Mouse (Mus musculus) lung, embryonic 16.5 days (tissue): ENCODE data around the gene Efr3b. TPM values are rescaled to one million over a fixed set of nuclear protein-coding genes. Genes with fewer than 3 reads are reported as not detected.

Experiments
- ATAC-seq: fragments of 200-750 bp; cut with Nextera tagmentation; 2 replicates; pipeline ENCODE4 v1.8.0; 2017; ENCODE audit warnings: low read depth, mild to moderate bottlenecking, moderate library complexity
- H3K27ac ChIP-seq: fragments of 300-500 bp; sonication (generic); 2 replicates; pipeline ENCODE4 v1.5.1; 2014; ENCODE audit warnings: mild to moderate bottlenecking, control low read depth, low read length
- H3K27me3 ChIP-seq: fragments of 300-500 bp; sonication (generic); 2 replicates; pipeline ENCODE4 v1.6.1; 2014; ENCODE audit warnings: low read depth, low read length, mixed read lengths; ENCODE audit not compliant: control insufficient read depth, insufficient read depth
- H3K36me3 ChIP-seq: fragments of 300-500 bp; sonication (generic); 2 replicates; pipeline ENCODE4 v1.6.1; 2014; ENCODE audit warnings: low read length; ENCODE audit not compliant: control insufficient read depth, insufficient read depth
- H3K4me1 ChIP-seq: fragments of 300-500 bp; sonication (generic); replicated peaks from 2 replicates; pipeline ENCODE4 v1.6.1; 2014; ENCODE audit warnings: low read length, mixed read lengths; ENCODE audit not compliant: control insufficient read depth, insufficient read depth
- H3K4me2 ChIP-seq: fragments of 300-500 bp; sonication (generic); 2 replicates; pipeline ENCODE4 v1.6.1; 2014; ENCODE audit warnings: low read depth, low read length, control low read depth
- H3K4me3 ChIP-seq: fragments of 300-500 bp; sonication (generic); 2 replicates; pipeline ENCODE4 v1.5.1; 2014; ENCODE audit warnings: mild to moderate bottlenecking, low read length, control low read depth
- H3K9ac ChIP-seq: fragments of 300-500 bp; sonication (generic); 2 replicates; pipeline ENCODE4 v1.6.1; 2014; ENCODE audit warnings: low read length, control low read depth
- H3K9me3 ChIP-seq: fragments of 300-500 bp; sonication (generic); 2 replicates; pipeline ENCODE4 v1.6.1; 2016; ENCODE audit warnings: low read length; ENCODE audit not compliant: control insufficient read depth
- WGBS: fragments of 180-500 bp; shearing (Covaris S2); extraction: QIAGEN DNeasy Blood & Tissue Kit; methylation state at CpG from one replicate; pipeline ENCODE4 v1.1.7; 2014; 5-methylcytosine and 5-hydroxymethylcytosine counted together
- polyA plus RNA-seq: library from polyadenylated mRNA; unstranded; fragments of >200 nt; fragmentation: Nextera tagmentation; extraction: Ambion mirVana; gene quantifications from 2 replicates; pipeline ENCODE4 v1.2.1, GENCODE M21; 2015

Efr3b gene
- polyA plus RNA-seq, 1 experiment from 2014 or later = 3.9 TPM

DNA sequence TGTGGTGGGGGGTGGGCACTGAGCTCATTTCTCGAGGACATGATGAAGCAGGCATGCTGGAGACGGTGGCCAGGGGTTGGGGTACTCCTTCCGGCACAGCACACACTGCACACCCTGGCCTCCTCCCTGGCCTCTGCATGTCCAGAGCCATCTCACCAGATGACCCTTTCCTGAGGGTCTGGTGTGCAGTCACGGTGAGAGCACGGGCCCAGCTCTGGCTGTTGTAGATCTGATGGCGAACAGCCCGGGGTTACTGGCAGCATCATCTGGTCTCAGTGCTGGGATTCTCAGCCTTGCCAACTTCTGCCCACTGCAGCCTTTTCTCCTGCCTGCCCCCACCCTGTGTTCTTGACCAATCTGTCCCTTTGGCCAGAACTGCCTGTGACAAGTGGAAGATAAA lies 32.6 kb downstream of the Efr3b start:
- Histone ChIP-seq H3K4me2 (no peak overlapping the region), H3K27me3 (no peaks in the 10 kb centered on the region), H3K4me1 (peaks cover 14% of the 10 kb centered on the region), H3K9ac (no peak overlapping the region), H3K27ac (no peak overlapping the region), H3K36me3 (no peaks in the 10 kb centered on the region), H3K4me3 (no peak overlapping the region), H3K9me3 (no peaks in the 10 kb centered on the region)
- WGBS = 60% methylated on average over 7 of the region's 7 CpGs
- ATAC-seq = no peak

DNA sequence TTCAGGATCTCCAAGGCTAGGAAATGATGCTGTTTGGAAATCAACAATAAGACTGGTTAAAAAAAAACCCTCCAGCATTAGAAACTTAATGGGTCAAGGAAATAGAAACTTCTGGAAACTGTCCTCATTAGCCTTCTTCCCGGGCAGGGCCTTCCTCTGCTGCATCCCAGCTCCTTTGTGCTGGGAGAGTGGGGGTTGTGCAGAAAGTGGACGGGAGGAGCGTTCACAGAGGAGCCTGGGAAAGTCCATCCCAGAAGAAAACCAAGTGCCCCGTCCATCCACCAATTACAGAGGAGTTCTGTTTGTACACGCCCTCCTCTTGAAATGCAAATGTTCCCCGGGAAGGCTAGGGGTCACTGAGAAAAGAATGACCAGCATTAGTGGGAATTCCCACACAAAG lies 34.1 kb downstream of the Efr3b start:
- Histone ChIP-seq H3K27ac (no peak overlapping the region), H3K9me3 (no peaks in the 10 kb centered on the region)
- WGBS = 25% methylated on average over 6 of the region's 6 CpGs

DNA sequence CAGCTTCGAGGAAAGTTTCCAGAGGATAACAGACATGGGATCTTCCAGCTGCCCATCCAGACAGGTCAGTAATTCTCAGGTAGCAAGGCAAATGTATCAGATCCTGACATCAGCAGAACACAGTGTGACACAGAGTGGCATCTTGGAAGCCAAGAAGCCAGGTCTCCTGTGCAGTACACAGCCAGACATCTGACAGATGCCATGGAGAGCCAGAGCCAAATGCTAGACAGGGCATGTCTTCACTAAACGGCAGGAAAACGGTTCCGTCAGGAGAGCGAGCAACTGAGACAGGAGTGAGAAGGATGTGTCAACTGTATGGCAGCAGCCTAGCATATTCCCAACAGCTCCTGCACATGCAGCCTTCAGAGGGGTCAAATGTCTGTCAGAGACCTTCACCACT lies 38.3 kb downstream of the Efr3b start:
- Histone ChIP-seq H3K9ac (no peak overlapping the region), H3K27me3 (no peaks in the 10 kb centered on the region), H3K36me3 (no peaks in the 10 kb centered on the region), H3K9me3 (no peaks in the 10 kb centered on the region), H3K4me1 (no peaks in the 10 kb centered on the region), H3K4me2 (no peak overlapping the region), H3K27ac (no peak overlapping the region), H3K4me3 (no peak overlapping the region)
- 83% methylated on average over 5 of the region's 5 CpGs for WGBS
- no peak for ATAC-seq

More for the DNA sequence above, 34.1 kb downstream of the Efr3b start:
- Histone ChIP-seq H3K4me2 (no peak overlapping the region), H3K4me1 (peaks cover 14% of the 10 kb centered on the region), H3K4me3 (no peak overlapping the region), H3K27me3 (no peaks in the 10 kb centered on the region), H3K9ac (no peak overlapping the region), H3K36me3 (no peaks in the 10 kb centered on the region)
- ATAC-seq = 0 out of 2 replicates have a peak, but pooled peaks have one; percentile 24

DNA sequence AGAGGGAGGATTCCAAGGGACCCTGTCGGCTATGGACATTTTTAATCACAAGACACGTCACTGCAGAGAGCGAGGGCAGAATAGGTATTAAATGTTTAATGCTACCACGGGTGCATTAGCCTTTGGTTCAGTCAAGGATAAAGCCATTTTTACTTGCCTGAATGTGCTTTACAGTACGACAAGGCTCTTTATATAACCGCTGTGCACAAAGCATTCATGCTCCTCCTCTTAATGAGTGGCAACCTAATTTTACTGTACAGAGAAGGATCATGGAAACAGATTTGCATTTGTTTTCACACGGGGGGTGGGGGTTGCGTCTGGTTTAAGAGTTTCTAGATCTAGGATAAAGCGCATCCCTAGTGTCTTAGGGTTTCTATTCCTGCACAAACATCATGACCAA lies 42.0 kb downstream of the Efr3b start:
- no peaks in the 10 kb centered on the region for H3K27me3 ChIP-seq
- H3K36me3 ChIP-seq = no peaks in the 10 kb centered on the region
- no peaks in the 10 kb centered on the region for H3K9me3 ChIP-seq
- H3K9ac ChIP-seq = no peak overlapping the region
- H3K27ac ChIP-seq = no peak overlapping the region
- no peak overlapping the region for H3K4me3 ChIP-seq
- ATAC-seq = no peak
- no peak overlapping the region for H3K4me2 ChIP-seq
- 80% methylated on average over 9 of the region's 9 CpGs for WGBS
- no peaks in the 10 kb centered on the region for H3K4me1 ChIP-seq

DNA sequence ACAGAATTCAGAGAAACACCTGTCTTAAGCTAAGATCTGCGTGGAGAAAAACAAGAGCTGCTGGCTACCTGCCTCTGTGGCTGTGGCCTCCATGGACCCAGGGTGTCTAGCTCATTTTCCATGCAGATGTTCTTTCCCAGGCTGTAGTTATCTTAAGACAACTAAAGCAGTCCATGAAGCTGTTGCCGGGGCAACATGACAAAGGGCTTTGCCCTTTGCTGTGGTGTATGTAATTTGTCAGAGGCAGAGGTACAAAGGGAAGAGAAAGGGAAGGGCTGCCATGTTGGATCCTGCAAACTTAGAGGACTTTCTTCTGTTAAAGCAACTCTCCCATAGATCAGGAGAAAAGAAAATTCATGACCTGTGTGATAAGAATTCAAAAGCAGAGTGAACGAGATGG lies 47.7 kb downstream of the Efr3b start:
- Histone ChIP-seq H3K9me3 (no peaks in the 10 kb centered on the region), H3K27ac (no peak overlapping the region), H3K9ac (no peak overlapping the region), H3K4me1 (no peaks in the 10 kb centered on the region), H3K4me3 (no peak overlapping the region), H3K4me2 (no peak overlapping the region), H3K36me3 (no peaks in the 10 kb centered on the region), H3K27me3 (no peaks in the 10 kb centered on the region)
- 78% methylated on average over 3 of the region's 3 CpGs for WGBS
- no peak for ATAC-seq

DNA sequence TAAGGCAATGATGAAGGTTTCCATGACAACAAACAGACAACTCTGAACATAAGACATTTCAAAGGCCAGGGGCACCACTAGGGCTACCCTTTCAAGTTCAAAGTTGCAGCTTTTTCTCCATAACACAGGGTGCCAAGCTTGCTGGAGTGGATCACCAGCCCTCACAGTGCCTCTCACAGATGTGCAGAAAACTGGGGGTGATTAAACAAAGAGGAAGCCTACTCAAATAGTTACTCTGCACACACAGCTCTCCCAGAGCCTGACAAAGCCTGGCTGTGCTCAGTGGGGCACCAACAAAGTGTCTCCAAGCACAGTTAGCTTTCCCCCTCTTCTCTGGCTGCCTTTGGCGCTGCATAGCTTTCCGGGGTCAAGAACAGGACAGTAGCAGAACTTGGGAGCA lies 48.8 kb downstream of the Efr3b start:
- Histone ChIP-seq H3K27me3 (no peaks in the 10 kb centered on the region), H3K4me3 (no peak overlapping the region), H3K9ac (no peak overlapping the region), H3K4me1 (no peaks in the 10 kb centered on the region), H3K4me2 (no peak overlapping the region), H3K9me3 (no peaks in the 10 kb centered on the region), H3K36me3 (no peaks in the 10 kb centered on the region), H3K27ac (no peak overlapping the region)
- ATAC-seq = no peak
- WGBS = 51% methylated on average over 2 of the region's 2 CpGs

DNA sequence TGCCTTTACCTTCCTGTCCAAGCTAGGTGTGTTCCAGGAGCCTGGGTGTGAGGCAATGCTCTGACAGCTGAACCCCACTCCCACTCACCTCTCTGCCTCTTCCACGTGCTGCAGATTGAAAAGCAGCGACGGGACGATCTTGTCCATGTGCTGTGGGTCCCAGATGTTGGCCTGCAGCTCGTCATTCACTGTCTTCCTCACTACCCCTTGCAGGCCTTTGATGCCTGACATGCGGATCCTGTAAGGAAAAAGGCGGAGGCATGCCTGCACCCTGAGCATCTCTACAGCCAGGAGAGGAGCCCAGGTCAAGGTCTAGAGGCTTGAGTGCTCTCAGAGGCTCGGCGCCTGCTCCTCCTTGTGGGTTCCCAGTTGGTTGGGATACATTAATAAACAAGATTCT lies 54.3 kb downstream of the Efr3b start:
- Histone ChIP-seq H3K27ac (no peak overlapping the region), H3K4me3 (no peak overlapping the region), H3K9me3 (no peaks in the 10 kb centered on the region), H3K4me2 (no peak overlapping the region), H3K36me3 (no peaks in the 10 kb centered on the region), H3K4me1 (peaks cover 11% of the 10 kb centered on the region), H3K27me3 (no peaks in the 10 kb centered on the region), H3K9ac (no peak overlapping the region)
- 64% methylated on average over 9 of the region's 9 CpGs for WGBS
- no peak for ATAC-seq

DNA sequence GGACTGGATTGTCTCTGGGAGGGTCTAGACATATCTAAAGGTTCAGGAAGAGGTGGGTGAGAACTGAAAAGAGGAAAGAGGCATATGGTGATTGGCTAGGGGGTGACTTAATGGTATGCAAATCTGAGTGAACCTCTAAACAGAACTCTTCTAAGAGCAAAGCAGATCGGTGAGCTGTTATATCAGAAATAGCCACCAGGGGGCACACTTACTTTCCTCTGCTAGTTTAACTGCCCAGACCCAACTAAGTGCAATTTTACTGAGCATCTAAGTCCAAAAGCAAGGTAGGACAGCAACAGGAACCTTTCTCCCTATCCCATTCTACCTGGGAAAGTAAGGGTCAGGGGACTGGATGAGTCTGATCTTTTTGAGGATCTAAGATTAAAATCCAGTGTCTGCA lies 55.0 kb downstream of the Efr3b start:
- Histone ChIP-seq H3K9ac (no peak overlapping the region), H3K27me3 (no peaks in the 10 kb centered on the region), H3K4me3 (no peak overlapping the region), H3K27ac (no peak overlapping the region), H3K36me3 (no peaks in the 10 kb centered on the region), H3K4me2 (no peak overlapping the region), H3K4me1 (peaks cover 11% of the 10 kb centered on the region), H3K9me3 (no peaks in the 10 kb centered on the region)
- no peak for ATAC-seq
- 0% methylated on average over 1 of the region's 1 CpGs for WGBS

DNA sequence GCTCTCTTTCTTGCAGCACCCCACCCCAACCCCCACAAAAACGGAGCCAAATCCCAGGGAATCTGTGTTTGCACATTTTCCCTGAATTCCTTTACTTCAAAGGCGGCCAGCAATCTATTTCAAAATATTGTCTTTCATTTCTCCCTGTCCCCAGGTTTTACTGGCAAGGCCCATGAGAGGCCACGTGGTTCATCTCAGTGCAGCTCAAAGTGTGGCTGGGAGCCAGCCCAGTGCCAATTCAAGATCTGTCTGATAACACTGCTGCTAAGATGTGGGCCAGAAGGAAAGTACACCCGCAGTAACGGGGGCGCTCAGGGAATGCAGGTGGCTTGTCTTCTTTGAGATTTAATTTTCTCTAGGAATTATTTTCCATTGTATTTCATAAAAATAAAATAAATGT lies 56.5 kb downstream of the Efr3b start:
- 16% methylated on average over 6 of the region's 6 CpGs for WGBS
- Histone ChIP-seq H3K4me1 (peaks cover 11% of the 10 kb centered on the region), H3K4me2 (peak overlapping the region; percentile 86), H3K9ac (peak overlapping the region; percentile 61), H3K9me3 (no peaks in the 10 kb centered on the region), H3K36me3 (no peaks in the 10 kb centered on the region), H3K27ac (peak overlapping the region; percentile 68), H3K4me3 (peak overlapping the region; percentile 60), H3K27me3 (no peaks in the 10 kb centered on the region)
- peak; percentile 47; the same call in 1 of the 2 replicates for ATAC-seq
